Mouse (Mus musculus) granulocyte monocyte progenitor cell, adult 5-6 weeks (primary cell): ENCODE measurements at regions not wholly inside any gene's neighbourhood (a gene's known extent, or its start where the extent isn't known, plus 50 kb on each side); places are given as distances from the start of the nearest gene placed in this dataset.
A peak's percentile ranks its signal among the peaks of the same experiment; 100 is the strongest.

Experiments used
- ATAC-seq: replicated peaks from 2 replicates; pipeline ENCODE4 v1.8.0; 2016; ENCODE audit warnings: mild to moderate bottlenecking, moderate TSS enrichment, inconsistent platforms; ENCODE audit not compliant: poor library complexity, severe bottlenecking

- ATAC-seq = no peak
These were observed 51.2 kb upstream of the Tanc2 start for GRCm38 (mm10) chr11:105538421-105539210.

- ATAC-seq = no peak
These were observed 57.2 kb upstream of the Tanc2 start for GRCm38 (mm10) chr11:105532616-105533015.

GRCm38 (mm10) chr11:105530711-105531157 is 59.1 kb upstream of the Tanc2 start:
- no peak for ATAC-seq

GRCm38 (mm10) chr11:105526066-105526465 is 63.7 kb upstream of the Tanc2 start:
- ATAC-seq = no peak

GRCm38 (mm10) chr11:105525608-105526007 is 64.2 kb upstream of the Tanc2 start:
- peak; percentile 97 for ATAC-seq

GRCm38 (mm10) chr11:105524400-105524799 is 65.4 kb upstream of the Tanc2 start:
- ATAC-seq = no peak

- no peak for ATAC-seq
These were observed 66.0 kb upstream of the Tanc2 start for GRCm38 (mm10) chr11:105523765-105524164.

- no peak for ATAC-seq
These were observed 63.9 kb upstream of the March10 start for GRCm38 (mm10) chr11:105520398-105520797.

GRCm38 (mm10) chr11:105513275-105513674 is 56.7 kb upstream of the March10 start:
- no peak for ATAC-seq

GRCm38 (mm10) chr11:105510626-105511025 is 54.1 kb upstream of the March10 start:
- ATAC-seq = no peak

GRCm38 (mm10) chr11:105510056-105510455 is 53.5 kb upstream of the March10 start:
- no peak for ATAC-seq

- no peak for ATAC-seq
These were observed 52.1 kb upstream of the March10 start for GRCm38 (mm10) chr11:105508660-105509038.

- ATAC-seq = no peak
These were observed 51.6 kb upstream of the March10 start for GRCm38 (mm10) chr11:105507972-105508659.

- ATAC-seq = no peak
These were observed 50.9 kb upstream of the March10 start for GRCm38 (mm10) chr11:105507332-105507971.
